Mouse (Mus musculus): Measurements from ENCODE around the gene B3galt5. TPM values are rescaled to one million over a fixed set of nuclear protein-coding genes. Genes with fewer than 3 reads are reported as not detected.

Gene B3galt5
- polyA plus RNA-seq, 1 experiment: 38.6 TPM

GRCm38 (mm10) chr16:96271736-96272135, 36.1 kb downstream of the B3galt5 start:
- Histone ChIP-seq H3K4me1 (ENCODE audit: control insufficient read depth, insufficient read depth, low read length) (no peaks in the 10 kb centered on the region; the same call in 1 of the 2 replicates), H3K27me3 (ENCODE audit: control insufficient read depth, insufficient read depth, low read length) (peaks cover 1% of the 10 kb centered on the region; the same call in 1 of the 2 replicates), H3K27ac (ENCODE audit: insufficient read depth, low read length) (no peak overlapping the region), H3K4me3 (replicated peaks; ENCODE audit: insufficient read depth, low read depth, low read length) (no peak overlapping the region)
- WGBS: 97% methylated on average over 2 of the region's 2 CpGs
- TF ChIP-seq CTCF (IDR thresholded peaks at IDR 0.05; ENCODE audit: borderline replicate concordance, insufficient read depth, low read depth, low read length): no peak
- no peak for DNase-seq

GRCm38 (mm10) chr16:96272929-96273619, 37.5 kb downstream of the B3galt5 start:
- DNase-seq: no peak
- Histone ChIP-seq H3K4me3 (replicated peaks; ENCODE audit: insufficient read depth, low read depth, low read length) (peak overlapping the region; percentile 19), H3K27ac (ENCODE audit: insufficient read depth, low read length) (peak overlapping the region; percentile 56; the same call in 1 of the 2 replicates), H3K27me3 (ENCODE audit: control insufficient read depth, insufficient read depth, low read length) (peaks cover 1% of the 10 kb centered on the region; the same call in 1 of the 2 replicates), H3K4me1 (ENCODE audit: control insufficient read depth, insufficient read depth, low read length) (no peaks in the 10 kb centered on the region; the same call in 1 of the 2 replicates)
- no peak for TF ChIP-seq CTCF (IDR thresholded peaks at IDR 0.05; ENCODE audit: borderline replicate concordance, insufficient read depth, low read depth, low read length)
- no peak for TF ChIP-seq POLR2A (IDR thresholded peaks at IDR 0.05; ENCODE audit: borderline replicate concordance, insufficient read depth, low read length)
- 59% methylated on average over 14 of the region's 14 CpGs for WGBS

- DNase-seq: no peak
- no peak overlapping the region for H3K4me3 ChIP-seq (replicated peaks; ENCODE audit: insufficient read depth, low read depth, low read length)
- H3K27me3 ChIP-seq (ENCODE audit: control insufficient read depth, insufficient read depth, low read length): no peaks in the 10 kb centered on the region; the same call in 1 of the 2 replicates
- no peak overlapping the region for H3K27ac ChIP-seq (ENCODE audit: insufficient read depth, low read length)
- WGBS: 86% methylated on average over 3 of the region's 3 CpGs
- TF ChIP-seq POLR2A (IDR thresholded peaks at IDR 0.05; ENCODE audit: borderline replicate concordance, insufficient read depth, low read length): no peak
- no peak for TF ChIP-seq CTCF (IDR thresholded peaks at IDR 0.05; ENCODE audit: borderline replicate concordance, insufficient read depth, low read depth, low read length)
- no peaks in the 10 kb centered on the region; the same call in 1 of the 2 replicates for H3K4me1 ChIP-seq (ENCODE audit: control insufficient read depth, insufficient read depth, low read length)
Measured at GRCm38 (mm10) chr16:96276596-96276995, 41.0 kb downstream of the B3galt5 start.

- Histone ChIP-seq H3K4me1 (ENCODE audit: control insufficient read depth, insufficient read depth, low read length) (no peaks in the 10 kb centered on the region; the same call in 1 of the 2 replicates), H3K4me3 (replicated peaks; ENCODE audit: insufficient read depth, low read depth, low read length) (no peak overlapping the region), H3K27me3 (ENCODE audit: control insufficient read depth, insufficient read depth, low read length) (no peaks in the 10 kb centered on the region), H3K27ac (ENCODE audit: insufficient read depth, low read length) (no peak overlapping the region)
- 58% methylated on average over 9 of the region's 9 CpGs for WGBS
- peak in 1 of 2 experiments; percentile 44 for DNase-seq
- TF ChIP-seq POLR2A (IDR thresholded peaks at IDR 0.05; ENCODE audit: borderline replicate concordance, insufficient read depth, low read length): no peak
- no peak for TF ChIP-seq CTCF (IDR thresholded peaks at IDR 0.05; ENCODE audit: borderline replicate concordance, insufficient read depth, low read depth, low read length)
Measured at GRCm38 (mm10) chr16:96278491-96279224, 43.1 kb downstream of the B3galt5 start.

GRCm38 (mm10) chr16:96280719-96281605, 45.4 kb downstream of the B3galt5 start:
- no peaks in the 10 kb centered on the region; the same call in 1 of the 2 replicates for H3K4me1 ChIP-seq (ENCODE audit: control insufficient read depth, insufficient read depth, low read length)
- WGBS: 3% methylated on average over 38 of the region's 38 CpGs
- no peak overlapping the region; the same call in 1 of the 2 replicates for H3K27ac ChIP-seq (ENCODE audit: insufficient read depth, low read length)
- peak; percentile 64 to 77 for DNase-seq
- TF ChIP-seq CTCF (IDR thresholded peaks at IDR 0.05; ENCODE audit: borderline replicate concordance, insufficient read depth, low read depth, low read length): no peak
- TF ChIP-seq POLR2A (IDR thresholded peaks at IDR 0.05; ENCODE audit: borderline replicate concordance, insufficient read depth, low read length): peak; percentile 47; the same call in 1 of the 2 replicates
- no peaks in the 10 kb centered on the region for H3K27me3 ChIP-seq (ENCODE audit: control insufficient read depth, insufficient read depth, low read length)
- H3K4me3 ChIP-seq (replicated peaks; ENCODE audit: insufficient read depth, low read depth, low read length): peak overlapping the region; percentile 56

GRCm38 (mm10) chr16:96282566-96282965, 47.0 kb downstream of the B3galt5 start:
- WGBS: 98% methylated on average over 9 of the region's 9 CpGs
- no peaks in the 10 kb centered on the region for H3K27me3 ChIP-seq (ENCODE audit: control insufficient read depth, insufficient read depth, low read length)
- no peak overlapping the region for H3K27ac ChIP-seq (ENCODE audit: insufficient read depth, low read length)
- no peak overlapping the region for H3K4me3 ChIP-seq (replicated peaks; ENCODE audit: insufficient read depth, low read depth, low read length)
- no peaks in the 10 kb centered on the region for H3K4me1 ChIP-seq (ENCODE audit: control insufficient read depth, insufficient read depth, low read length)
- DNase-seq: no peak
- TF ChIP-seq POLR2A (IDR thresholded peaks at IDR 0.05; ENCODE audit: borderline replicate concordance, insufficient read depth, low read length) (no peak), CTCF (IDR thresholded peaks at IDR 0.05; ENCODE audit: borderline replicate concordance, insufficient read depth, low read depth, low read length) (no peak)

GRCm38 (mm10) chr16:96291885-96292284, 56.3 kb downstream of the B3galt5 start:
- H3K27me3 ChIP-seq (ENCODE audit: control insufficient read depth, insufficient read depth, low read length): no peaks in the 10 kb centered on the region; the same call in 1 of the 2 replicates
- no peak overlapping the region for H3K27ac ChIP-seq (ENCODE audit: insufficient read depth, low read length)
- DNase-seq: no peak
- no peak overlapping the region for H3K4me3 ChIP-seq (replicated peaks; ENCODE audit: insufficient read depth, low read depth, low read length)
- 85% methylated on average over 9 of the region's 9 CpGs for WGBS
- H3K4me1 ChIP-seq (ENCODE audit: control insufficient read depth, insufficient read depth, low read length): no peaks in the 10 kb centered on the region
- TF ChIP-seq CTCF (IDR thresholded peaks at IDR 0.05; ENCODE audit: borderline replicate concordance, insufficient read depth, low read depth, low read length) (no peak), POLR2A (IDR thresholded peaks at IDR 0.05; ENCODE audit: borderline replicate concordance, insufficient read depth, low read length) (no peak)
